Mouse (Mus musculus) limb, embryonic 14.5 days (tissue): Measurements from ENCODE around the gene Ccdc32. TPM values are rescaled to one million over a fixed set of nuclear protein-coding genes. Genes with fewer than 3 reads are reported as not detected.

Source experiments
- ATAC-seq: fragments of 200-750 bp; cut with Nextera tagmentation; 2 replicates; pipeline ENCODE4 v1.8.0; 2017; ENCODE audit warnings: low read depth, moderate number of reproducible peaks, moderate TSS enrichment; ENCODE audit not compliant: low FRiP score
- DNase-seq: peaks from one replicate; pipeline ENCODE4 v3.0.0-alpha.2; 2015; ENCODE audit warnings: low spot score
- H3K27ac ChIP-seq: fragments of 300-500 bp; sonication (generic); replicated peaks from 2 replicates; pipeline ENCODE4 v1.5.1; 2014; ENCODE audit warnings: low read depth, mild to moderate bottlenecking, low read length, moderate library complexity, mixed read lengths
- H3K27me3 ChIP-seq: fragments of 300-500 bp; sonication (generic); 2 replicates; pipeline ENCODE4 v1.6.1; 2014; ENCODE audit warnings: low read length, mixed read lengths; ENCODE audit not compliant: control insufficient read depth, insufficient read depth
- H3K36me3 ChIP-seq: fragments of 300-500 bp; sonication (generic); 2 replicates; pipeline ENCODE4 v1.6.1; 2014; ENCODE audit warnings: mild to moderate bottlenecking, low read length, moderate library complexity, mixed read lengths; ENCODE audit not compliant: control insufficient read depth, insufficient read depth
- H3K4me1 ChIP-seq: fragments of 300-500 bp; sonication (generic); 2 replicates; pipeline ENCODE4 v1.6.1; 2014; ENCODE audit warnings: antibody characterized with exemption, low read length, mixed read lengths; ENCODE audit not compliant: control insufficient read depth, insufficient read depth
- H3K4me2 ChIP-seq: fragments of 300-500 bp; sonication (generic); replicated peaks from 2 replicates; pipeline ENCODE4 v1.6.1; 2014; ENCODE audit warnings: low read depth, mild to moderate bottlenecking, low read length, moderate library complexity; ENCODE audit not compliant: severe bottlenecking
- H3K4me3 ChIP-seq: fragments of 300-500 bp; sonication (generic); replicated peaks from 2 replicates; pipeline ENCODE4 v1.5.1; 2014; ENCODE audit warnings: low read length
- H3K9ac ChIP-seq: fragments of 300-500 bp; sonication (generic); 2 replicates; pipeline ENCODE4 v1.6.1; 2014; ENCODE audit warnings: mild to moderate bottlenecking, low read depth, low read length, moderate library complexity; ENCODE audit not compliant: severe bottlenecking
- H3K9me3 ChIP-seq: fragments of 300-500 bp; sonication (generic); 2 replicates; pipeline ENCODE4 v1.6.1; 2016; ENCODE audit warnings: low read length; ENCODE audit not compliant: control insufficient read depth
- POLR2A ChIP-seq: fragments of 200-500 bp; IDR thresholded peaks from 2 replicates; pipeline ENCODE4 v1.8.0; 2012; ENCODE audit warnings: inconsistent platforms, mild to moderate bottlenecking, moderate library complexity, borderline replicate concordance; ENCODE audit not compliant: insufficient read depth, insufficient read length; ENCODE audit errors: extremely low read depth
- WGBS: fragments of 180-500 bp; shearing (Covaris S2); extraction: QIAGEN DNeasy Blood & Tissue Kit; methylation state at CpG from one replicate; pipeline ENCODE4 v1.1.7; 2014; 5-methylcytosine and 5-hydroxymethylcytosine counted together
- polyA plus RNA-seq, 2 experiments: library from polyadenylated mRNA; depleted of rRNA in 1 of 2; stranded (reverse) in 1 of 2; unstranded in 1 of 2; fragments of >200 nt; fragmentation: Nextera tagmentation in 1 of 2; extraction: Ambion mirVana in 1 of 2; gene quantifications; 2 replicates each; pipeline versions ENCODE4 v1.2.1 to v1.2.3; 2012 to 2014

The Ccdc32 gene
- polyA plus RNA-seq, 2 experiments = 14.6 to 21.5 TPM

GRCm38 (mm10) chr2:118998115-118998866 is 30.9 kb downstream of the Ccdc32 start:
- no peaks in the 10 kb centered on the region for H3K27me3 ChIP-seq
- no peaks in the 10 kb centered on the region for H3K36me3 ChIP-seq
- no peak overlapping the region for H3K4me2 ChIP-seq
- no peaks in the 10 kb centered on the region for H3K4me1 ChIP-seq
- no peak for TF ChIP-seq POLR2A
- no peaks in the 10 kb centered on the region for H3K9me3 ChIP-seq
- DNase-seq = no peak
- no peak overlapping the region for H3K27ac ChIP-seq
- no peak overlapping the region for H3K4me3 ChIP-seq
- WGBS = 69% methylated on average over 6 of the region's 6 CpGs
- H3K9ac ChIP-seq = no peak overlapping the region
- ATAC-seq = no peak

GRCm38 (mm10) chr2:118996798-118997105 is 32.4 kb downstream of the Ccdc32 start:
- H3K27me3 ChIP-seq = no peaks in the 10 kb centered on the region
- H3K36me3 ChIP-seq = no peaks in the 10 kb centered on the region
- no peak overlapping the region for H3K4me2 ChIP-seq
- H3K4me1 ChIP-seq = no peaks in the 10 kb centered on the region
- H3K4me3 ChIP-seq = no peak overlapping the region
- DNase-seq (no peak), ATAC-seq (no peak)
- no peak overlapping the region for H3K9ac ChIP-seq
- H3K9me3 ChIP-seq = no peaks in the 10 kb centered on the region
- no peak for TF ChIP-seq POLR2A
- 67% methylated on average over 1 of the region's 1 CpGs for WGBS
- H3K27ac ChIP-seq = no peak overlapping the region

DNA sequence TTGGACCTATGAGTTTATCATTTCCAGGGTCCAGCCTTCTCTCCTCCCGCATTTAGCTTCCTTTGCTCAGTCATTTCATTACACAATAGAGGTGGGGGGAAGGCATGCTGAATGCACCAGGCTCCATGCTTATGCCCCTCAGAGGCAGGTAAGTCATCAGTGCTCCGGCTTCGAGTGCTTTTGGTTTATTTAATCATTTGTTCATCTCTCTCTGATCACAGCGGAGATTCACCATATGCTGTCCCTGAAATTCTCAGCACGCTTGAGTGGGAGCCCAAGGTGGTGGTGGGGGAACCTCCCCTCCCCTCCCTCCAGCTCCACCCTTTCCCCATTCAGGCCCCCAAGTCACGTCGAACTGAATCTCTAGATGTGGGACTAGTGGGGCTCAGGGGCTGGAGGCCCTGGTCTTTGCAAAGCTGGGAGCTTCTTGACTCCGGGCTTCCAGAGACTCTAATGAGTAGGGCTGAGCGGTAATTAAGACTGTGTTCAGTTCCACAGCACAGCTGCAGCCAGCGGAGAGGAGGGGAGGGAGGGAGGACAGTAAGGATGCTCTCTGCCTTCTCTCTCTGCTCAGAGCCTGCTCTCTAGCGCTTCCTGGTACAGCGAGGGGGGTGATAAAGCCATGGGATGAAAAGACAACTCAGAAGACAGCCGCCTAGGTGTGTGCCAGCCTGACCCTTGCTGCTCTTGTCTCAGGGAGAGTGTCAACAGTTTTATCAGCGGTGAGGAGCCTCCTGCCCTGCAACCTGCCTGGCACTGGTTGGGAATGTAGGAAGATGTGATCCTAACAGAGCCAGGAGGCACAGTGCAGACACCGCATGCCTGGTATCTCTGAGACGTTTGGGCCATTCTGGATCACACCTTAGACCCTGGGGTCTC is 33.0 kb downstream of the Ccdc32 start:
- Histone ChIP-seq H3K9ac (no peak overlapping the region), H3K9me3 (no peaks in the 10 kb centered on the region), H3K27me3 (no peaks in the 10 kb centered on the region), H3K27ac (no peak overlapping the region), H3K4me3 (no peak overlapping the region), H3K4me1 (no peaks in the 10 kb centered on the region), H3K36me3 (no peaks in the 10 kb centered on the region), H3K4me2 (no peak overlapping the region)
- ATAC-seq (no peak), DNase-seq (no peak)
- WGBS = 41% methylated on average over 16 of the region's 16 CpGs
- no peak for TF ChIP-seq POLR2A

DNA sequence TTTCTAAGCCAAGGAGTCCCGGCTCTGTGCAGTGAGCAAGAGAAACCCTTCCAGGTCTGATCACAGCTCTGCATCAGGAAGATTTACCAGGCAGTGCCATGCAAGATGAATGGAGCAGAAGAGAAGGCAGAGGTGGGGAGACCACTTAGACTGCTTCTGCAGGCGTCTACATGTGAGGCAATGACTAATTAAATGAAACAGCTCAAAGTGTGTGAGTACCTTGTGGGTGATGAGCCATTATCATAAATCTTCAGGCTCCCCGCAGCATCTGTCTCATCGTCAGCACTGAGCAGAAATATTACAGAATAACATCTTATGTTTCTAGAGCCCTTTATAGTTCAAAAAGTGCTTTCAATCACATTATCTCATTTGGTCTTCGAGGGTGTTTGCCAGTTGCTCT is 33.7 kb downstream of the Ccdc32 start:
- Histone ChIP-seq H3K27ac (no peak overlapping the region), H3K36me3 (no peaks in the 10 kb centered on the region), H3K27me3 (no peaks in the 10 kb centered on the region), H3K4me3 (no peak overlapping the region), H3K9me3 (no peaks in the 10 kb centered on the region), H3K4me1 (no peaks in the 10 kb centered on the region), H3K4me2 (no peak overlapping the region), H3K9ac (no peak overlapping the region)
- DNase-seq = no peak
- no peak for TF ChIP-seq POLR2A
- 58% methylated on average over 5 of the region's 5 CpGs for WGBS
- no peak for ATAC-seq

DNA sequence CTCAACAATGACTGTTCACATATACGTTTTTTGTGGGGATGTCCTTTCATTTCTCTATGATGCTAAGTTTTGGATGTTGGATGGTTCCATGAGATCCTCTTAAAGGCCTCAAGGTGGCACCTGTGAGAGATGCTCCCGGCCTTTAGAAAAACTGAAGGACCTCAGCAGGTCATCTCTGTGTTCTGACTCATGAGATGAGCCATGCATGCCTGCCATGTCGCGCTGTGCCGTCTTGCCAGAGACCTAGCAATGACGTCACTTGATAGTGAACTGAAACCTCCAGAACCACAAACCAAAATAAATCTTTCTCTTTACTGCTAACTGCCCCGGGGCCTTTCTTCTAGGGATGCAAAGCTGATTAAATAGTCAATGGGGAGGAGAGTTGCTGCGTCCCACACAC is 45.4 kb downstream of the Ccdc32 start:
- ATAC-seq (no peak), DNase-seq (no peak)
- Histone ChIP-seq H3K36me3 (no peaks in the 10 kb centered on the region), H3K27ac (no peak overlapping the region), H3K4me3 (no peak overlapping the region), H3K9ac (no peak overlapping the region), H3K27me3 (no peaks in the 10 kb centered on the region), H3K9me3 (no peaks in the 10 kb centered on the region), H3K4me2 (no peak overlapping the region), H3K4me1 (no peaks in the 10 kb centered on the region)
- TF ChIP-seq POLR2A = no peak
- WGBS = 79% methylated on average over 8 of the region's 8 CpGs
